Mouse (Mus musculus) heart, embryonic 16.5 days (tissue): ENCODE data around the gene Gm8246. TPM values are rescaled to one million over a fixed set of nuclear protein-coding genes. Genes with fewer than 3 reads are reported as not detected.
"Not testable (repeated sequence)": the region's sequence is repeated elsewhere in the genome, so short reads cannot be mapped to it uniquely, and the experiment has no call there.

Source experiments
- ATAC-seq: fragments of 200-750 bp; cut with Nextera tagmentation; replicated peaks from 2 replicates; pipeline ENCODE4 v1.8.0; 2017; ENCODE audit warnings: moderate number of reproducible peaks; ENCODE audit not compliant: insufficient read depth, low FRiP score; ENCODE audit errors: extremely low read depth
- H3K27ac ChIP-seq: fragments of 300-500 bp; sonication (generic); 2 replicates; pipeline ENCODE4 v1.5.1; 2014; ENCODE audit warnings: mild to moderate bottlenecking, low read length, control low read depth, moderate library complexity
- H3K27me3 ChIP-seq: fragments of 300-500 bp; sonication (generic); 2 replicates; pipeline ENCODE4 v1.6.1; 2014; ENCODE audit warnings: low read length, mixed read lengths; ENCODE audit not compliant: control insufficient read depth, insufficient read depth
- H3K36me3 ChIP-seq: fragments of 300-500 bp; sonication (generic); 2 replicates; pipeline ENCODE4 v1.6.1; 2014; ENCODE audit not compliant: control insufficient read depth, insufficient read depth
- H3K4me1 ChIP-seq: fragments of 300-500 bp; sonication (generic); 2 replicates; pipeline ENCODE4 v1.6.1; 2014; ENCODE audit warnings: low read length, mixed read lengths; ENCODE audit not compliant: control insufficient read depth, insufficient read depth
- H3K4me2 ChIP-seq: fragments of 300-500 bp; sonication (generic); 2 replicates; pipeline ENCODE4 v1.6.1; 2014; ENCODE audit warnings: low read depth, mild to moderate bottlenecking, control low read depth, low read length
- H3K4me3 ChIP-seq: fragments of 300-500 bp; sonication (generic); 2 replicates; pipeline ENCODE4 v1.5.1; 2014; ENCODE audit warnings: mild to moderate bottlenecking, control low read depth, low read length
- H3K9ac ChIP-seq: fragments of 300-500 bp; sonication (generic); 2 replicates; pipeline ENCODE4 v1.6.1; 2014; ENCODE audit warnings: low read length, control low read depth
- H3K9me3 ChIP-seq: fragments of 300-500 bp; sonication (generic); replicated peaks from 2 replicates; pipeline ENCODE4 v1.6.1; 2016; ENCODE audit warnings: low read length; ENCODE audit not compliant: control insufficient read depth
- WGBS: fragments of 180-500 bp; shearing (Covaris S2); extraction: QIAGEN DNeasy Blood & Tissue Kit; methylation state at CpG from one replicate; pipeline ENCODE4 v1.1.7; 2014; 5-methylcytosine and 5-hydroxymethylcytosine counted together
- polyA plus RNA-seq: library from polyadenylated mRNA; unstranded; fragments of >200 nt; fragmentation: Nextera tagmentation; extraction: Ambion mirVana; gene quantifications from 2 replicates; pipeline ENCODE4 v1.2.1, GENCODE M21; 2015

The Gm8246 gene
- not detected in 2 replicates for polyA plus RNA-seq

DNA sequence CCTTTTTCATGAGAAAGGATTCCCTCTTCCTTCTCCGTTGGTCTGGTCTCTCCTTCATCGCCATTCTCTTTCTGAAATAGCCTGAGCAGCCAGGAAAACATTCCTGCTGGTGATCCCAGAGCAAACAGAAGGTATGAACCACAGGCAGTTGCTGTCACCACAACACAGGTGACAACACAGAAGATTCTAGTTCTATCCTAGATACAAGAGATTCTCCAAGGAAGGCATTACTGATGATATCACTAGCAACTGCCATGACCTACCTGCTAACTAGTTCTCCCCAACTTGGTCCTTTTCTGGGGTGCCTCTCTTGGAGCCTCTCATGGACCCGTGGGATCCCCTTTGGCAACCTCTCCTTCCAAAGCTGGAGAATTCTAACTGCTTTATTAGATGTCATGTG, at the start of gene Gm8246:
TSS of gene Gm8246 (minus strand) at position 101 of the 400 bp plus-strand sequence.
- no CpG with 5 or more reads among the region's 3 CpGs for WGBS
- ATAC-seq, H3K4me1 ChIP-seq: not testable (repeated sequence)

DNA sequence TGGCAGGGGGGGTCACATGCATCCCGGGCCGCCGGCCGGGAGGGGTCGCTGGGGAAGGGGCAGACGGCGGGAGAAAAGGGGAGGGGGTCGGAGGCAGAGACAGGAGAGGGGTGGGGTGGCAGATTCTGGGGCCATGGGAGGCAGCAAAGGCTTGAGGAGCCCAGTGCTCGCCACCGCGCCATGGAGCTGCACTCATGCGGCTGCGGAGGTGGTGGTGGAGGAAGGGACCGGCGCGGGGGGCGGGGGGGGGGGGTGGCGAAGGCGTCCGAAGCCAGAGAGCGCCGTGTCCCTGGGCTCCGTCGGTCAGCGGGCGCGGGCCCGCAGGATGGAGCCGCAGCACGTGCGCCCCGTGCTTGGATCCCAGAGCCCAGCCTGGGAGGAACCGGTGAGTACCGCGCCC, 23.7 kb upstream of the Gm8246 start, which contains the start of gene Gm3488:
TSS of gene Gm3488 (plus strand) at position 301 of the 400 bp plus-strand sequence.
- not testable (repeated sequence) for H3K27ac ChIP-seq, H3K4me1 ChIP-seq, H3K4me3 ChIP-seq, H3K9ac ChIP-seq, H3K36me3 ChIP-seq, ATAC-seq, H3K9me3 ChIP-seq, H3K27me3 ChIP-seq, H3K4me2 ChIP-seq
- no CpG with 5 or more reads among the region's 35 CpGs for WGBS

More for the DNA sequence above, at the start of gene Gm8246:
- not testable (repeated sequence) for H3K4me3 ChIP-seq, H3K27me3 ChIP-seq, H3K27ac ChIP-seq, H3K9me3 ChIP-seq, H3K36me3 ChIP-seq, H3K9ac ChIP-seq, H3K4me2 ChIP-seq

DNA sequence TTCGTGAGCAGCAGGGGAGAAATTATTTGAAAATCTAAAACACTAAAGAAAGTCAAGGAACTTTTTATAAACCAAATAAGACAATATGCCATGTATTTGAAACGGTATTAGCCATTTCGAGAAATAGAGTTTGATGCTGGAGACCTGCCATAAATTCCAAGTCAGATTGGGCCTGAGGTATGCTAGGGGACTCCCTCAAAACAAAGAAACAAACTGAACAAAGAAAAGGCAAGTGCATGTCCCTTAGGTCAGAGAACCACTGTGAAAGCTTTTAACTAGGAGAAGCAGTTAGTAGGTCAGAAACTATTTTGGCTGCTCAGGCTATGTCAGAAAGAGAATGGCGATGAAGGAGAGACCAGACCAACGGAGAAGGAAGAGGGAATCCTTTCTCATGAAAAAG, 6.3 kb upstream of the Gm8246 start, which contains the start of gene Gm3187:
TSS of gene Gm3187 (plus strand) at position 301 of the 400 bp plus-strand sequence.
- H3K9me3 ChIP-seq, H3K9ac ChIP-seq, H3K36me3 ChIP-seq, H3K27me3 ChIP-seq, H3K4me3 ChIP-seq, H3K4me2 ChIP-seq, H3K27ac ChIP-seq, ATAC-seq, H3K4me1 ChIP-seq: not testable (repeated sequence)
- WGBS: 65% methylated on average over 4 of the region's 5 CpGs

DNA sequence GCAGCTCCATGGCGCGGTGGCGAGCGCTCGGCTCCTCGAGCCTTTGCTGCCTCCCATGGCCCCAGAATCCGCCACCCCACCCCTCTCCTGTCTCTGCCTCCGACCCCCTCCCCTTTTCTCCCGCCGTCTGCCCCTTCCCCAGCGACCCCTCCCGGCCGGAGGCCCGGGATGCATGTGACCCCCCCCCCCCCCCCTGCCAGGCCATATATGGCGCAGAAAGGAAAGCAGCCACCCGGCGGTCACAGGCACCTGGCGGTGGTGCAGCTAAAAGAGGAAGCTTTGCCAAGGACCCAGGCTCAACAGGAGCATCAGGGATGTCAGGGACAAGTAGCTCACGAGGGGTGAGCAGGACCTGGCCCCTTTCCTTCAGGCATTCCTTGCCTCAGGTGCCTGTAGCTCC, 17.2 kb downstream of the Gm8246 start:
- not testable (repeated sequence) for H3K4me3 ChIP-seq, H3K9me3 ChIP-seq, H3K27ac ChIP-seq, ATAC-seq, H3K9ac ChIP-seq, H3K27me3 ChIP-seq, H3K36me3 ChIP-seq, H3K4me2 ChIP-seq, H3K4me1 ChIP-seq
- WGBS: no CpG with 5 or more reads among the region's 19 CpGs

- H3K4me3 ChIP-seq, ATAC-seq, H3K36me3 ChIP-seq, H3K27ac ChIP-seq, H3K4me2 ChIP-seq, H3K9ac ChIP-seq, H3K4me1 ChIP-seq, H3K27me3 ChIP-seq, H3K9me3 ChIP-seq: not testable (repeated sequence)
- no CpG with 5 or more reads among the region's 3 CpGs for WGBS
These were observed 22.3 kb downstream of the Gm8246 start, which contains the start of gene Gm3194 for GRCm38 (mm10) chr14:5455367-5455766. Gm3194 (minus strand) TSS chr14:5455467.

Other genes starting within 250 kb of the Gm8246 start
- gene Gm3526, start 217.2 kb downstream of the Gm8246 start, polyA plus RNA-seq: 0.12 TPM in 1 of 2 replicates, not detected in the other
- gene Gm3542, start 142.9 kb downstream of the Gm8246 start, polyA plus RNA-seq: not detected in 2 replicates
- gene Gm3500, start 88.8 kb downstream of the Gm8246 start, polyA plus RNA-seq: not detected in 2 replicates
- 0.10 and 0.26 TPM in 2 replicates for gene Gm3194, start 22.4 kb downstream of the Gm8246 start, polyA plus RNA-seq
- gene Gm3187, start 6.4 kb upstream of the Gm8246 start, polyA plus RNA-seq: not detected in 2 replicates
- 0.11 and 0.75 TPM in 2 replicates for gene Gm3488, start 23.8 kb upstream of the Gm8246 start, polyA plus RNA-seq
- 0.17 TPM in 1 of 2 replicates, not detected in the other for gene Gm3532, start 60.7 kb upstream of the Gm8246 start, polyA plus RNA-seq
- not detected in 2 replicates for gene Gm8265, start 155.2 kb upstream of the Gm8246 start, polyA plus RNA-seq
- not detected in 2 replicates for gene Gm9603, start 209.6 kb upstream of the Gm8246 start, polyA plus RNA-seq